Mouse (Mus musculus) MEL (cell line): ENCODE measurements around the gene Trpm3. TPM values are rescaled to one million over a fixed set of nuclear protein-coding genes. Genes with fewer than 3 reads are reported as not detected.

ENCODE experiments used
- DNase-seq: peaks from one replicate; pipeline ENCODE4 v3.0.0; 2011; ENCODE audit warnings: low read depth, low spot score
- H3K27ac ChIP-seq: 2 replicates; pipeline ENCODE4 v1.5.1; 2012; ENCODE audit warnings: low read depth, mild to moderate bottlenecking, control low read depth, low read length, moderate library complexity; ENCODE audit not compliant: control insufficient read depth
- H3K27me3 ChIP-seq, 2 experiments: fragments of 150-350 bp in 1 of 2; sonication (generic) in 1 of 2; 2 replicates each; pipeline ENCODE4 v1.6.1; 2012; ENCODE audit warnings: low read length in 2 of 2, mild to moderate bottlenecking in 2 of 2, improper control_type of control experiment in 1 of 2, moderate library complexity in 1 of 2; ENCODE audit not compliant: insufficient read depth in 2 of 2, control insufficient read depth in 1 of 2
- H3K36me3 ChIP-seq, 2 experiments: 2 replicates each; pipeline ENCODE4 v1.6.1; 2012 to 2014; ENCODE audit warnings: low read length in 2 of 2, improper control_type of control experiment in 1 of 2, inconsistent platforms in 1 of 2, mild to moderate bottlenecking in 1 of 2; ENCODE audit not compliant: insufficient read depth in 2 of 2, control insufficient read depth in 1 of 2
- H3K4me1 ChIP-seq, 2 experiments: fragments of 150-350 bp in 1 of 2; sonication (generic) in 1 of 2; 2 replicates each; pipeline ENCODE4 v1.6.1; 2012; ENCODE audit warnings: low read length in 2 of 2, improper control_type of control experiment in 1 of 2, mild to moderate bottlenecking in 1 of 2; ENCODE audit not compliant: insufficient read depth in 2 of 2, control insufficient read depth in 1 of 2
- H3K4me3 ChIP-seq, 2 experiments: fragments of 150-350 bp in 1 of 2; sonication (generic) in 1 of 2; 2 replicates each; pipeline ENCODE4 v1.5.1; 2012; ENCODE audit warnings: low read depth in 2 of 2, low read length in 2 of 2, mild to moderate bottlenecking in 2 of 2, moderate library complexity in 2 of 2, control low read depth in 1 of 2, improper control_type of control experiment in 1 of 2; ENCODE audit not compliant: control insufficient read depth in 1 of 2, insufficient read depth in 1 of 2
- H3K79me2 ChIP-seq: 2 replicates; pipeline ENCODE4 v1.6.1; 2012; ENCODE audit warnings: mild to moderate bottlenecking, low read length, moderate library complexity; ENCODE audit not compliant: control insufficient read depth, poor library complexity, insufficient read depth
- H3K9ac ChIP-seq: 2 replicates; pipeline ENCODE4 v1.6.1; 2012; ENCODE audit warnings: low read depth, mild to moderate bottlenecking, control low read depth, low read length, moderate library complexity; ENCODE audit not compliant: control insufficient read depth, poor library complexity, severe bottlenecking
- H3K9me3 ChIP-seq: fragments of 150-350 bp; sonication (generic); replicated peaks from 2 replicates; pipeline ENCODE4 v1.6.1; 2012; ENCODE audit warnings: mild to moderate bottlenecking, low read length, improper control_type of control experiment, moderate library complexity; ENCODE audit not compliant: insufficient read depth
- BHLHE40 ChIP-seq: IDR thresholded peaks from 2 replicates; pipeline ENCODE4 v1.6.1; 2012; ENCODE audit warnings: low read depth, mild to moderate bottlenecking, inconsistent platforms, low read length, improper control_type of control experiment, borderline replicate concordance
- CTCF ChIP-seq, 3 experiments: IDR thresholded peaks in 2 of 3; conservative IDR thresholded peaks in 1 of 3; 2 replicates each; pipeline ENCODE4 v1.5.1; 2011 to 2012; ENCODE audit warnings: low read length in 3 of 3, low read depth in 2 of 3, mild to moderate bottlenecking in 2 of 3, improper control_type of control experiment in 1 of 3, inconsistent platforms in 1 of 3, mixed read lengths in 1 of 3, moderate library complexity in 1 of 3; ENCODE audit not compliant: control insufficient read depth in 1 of 3, insufficient read depth in 1 of 3, poor library complexity in 1 of 3, severe bottlenecking in 1 of 3
- E2F4 ChIP-seq: IDR thresholded peaks from 2 replicates; pipeline ENCODE4 v1.6.1; 2011; ENCODE audit warnings: low read depth, low read length, improper control_type of control experiment, borderline replicate concordance
- EP300 ChIP-seq, 2 experiments: IDR thresholded peaks; 2 replicates each; pipeline ENCODE4 v1.6.1; 2011; ENCODE audit warnings: improper control_type of control experiment in 2 of 2, low read length in 2 of 2, low read depth in 1 of 2, mild to moderate bottlenecking in 1 of 2
- HCFC1 ChIP-seq: IDR thresholded peaks from 2 replicates; pipeline ENCODE4 v1.6.1; 2012; ENCODE audit warnings: low read depth, mild to moderate bottlenecking, inconsistent platforms, low read length, improper control_type of control experiment, moderate library complexity
- MAZ ChIP-seq: IDR thresholded peaks from 2 replicates; pipeline ENCODE4 v1.6.1; 2012; ENCODE audit warnings: low read depth, mild to moderate bottlenecking, inconsistent platforms, low read length, improper control_type of control experiment
- NELFE ChIP-seq: IDR thresholded peaks from 2 replicates; pipeline ENCODE4 v1.6.1; 2011; ENCODE audit warnings: low read depth, low read length, improper control_type of control experiment
- POLR2A ChIP-seq, 2 experiments: IDR thresholded peaks; 2 replicates each; pipeline ENCODE4 v1.6.1; 2011 to 2012; ENCODE audit warnings: low read length in 2 of 2, mild to moderate bottlenecking in 2 of 2, control low read depth in 1 of 2, improper control_type of control experiment in 1 of 2, low read depth in 1 of 2, moderate library complexity in 1 of 2; ENCODE audit not compliant: control insufficient read depth in 1 of 2, insufficient read depth in 1 of 2, poor library complexity in 1 of 2
- POLR2AphosphoS2 ChIP-seq: IDR thresholded peaks from 2 replicates; pipeline ENCODE4 v1.6.1; 2011; ENCODE audit warnings: low read length, improper control_type of control experiment
- POLR2AphosphoS5 ChIP-seq: IDR thresholded peaks from 2 replicates; pipeline ENCODE4 v1.6.1; 2012; ENCODE audit warnings: low read depth, borderline replicate concordance, mild to moderate bottlenecking, inconsistent platforms, low read length, moderate library complexity, mixed read lengths
- RCOR1 ChIP-seq: IDR thresholded peaks from 2 replicates; pipeline ENCODE4 v1.6.1; 2012; ENCODE audit warnings: low read depth, mild to moderate bottlenecking, inconsistent platforms, low read length, improper control_type of control experiment
- TAL1 ChIP-seq: IDR thresholded peaks from 2 replicates; pipeline ENCODE4 v1.6.1; 2012; ENCODE audit warnings: mild to moderate bottlenecking, inconsistent platforms, low read length, moderate library complexity, mixed read lengths
- ZKSCAN1 ChIP-seq: IDR thresholded peaks from 2 replicates; pipeline ENCODE4 v1.6.1; 2012; ENCODE audit warnings: low read depth, mild to moderate bottlenecking, inconsistent platforms, low read length, improper control_type of control experiment, moderate library complexity
- ZMIZ1 ChIP-seq: IDR thresholded peaks from 2 replicates; pipeline ENCODE4 v1.6.1; 2012; ENCODE audit warnings: low read depth, mild to moderate bottlenecking, inconsistent platforms, low read length, improper control_type of control experiment, moderate library complexity
- ZNF384 ChIP-seq: IDR thresholded peaks from 2 replicates; pipeline ENCODE4 v1.6.1; 2012; ENCODE audit warnings: low read depth, mild to moderate bottlenecking, inconsistent platforms, low read length, improper control_type of control experiment
- polyA plus RNA-seq, 2 experiments: library from polyadenylated mRNA; stranded (reverse) in 1 of 2; unstranded in 1 of 2; fragments of >175 nt in 1 of 2; fragments of >200 nt in 1 of 2; gene quantifications; 2 replicates each; pipeline versions ENCODE4 v1.2.1 to v1.2.4; 2012; ENCODE audit warnings: low replicate concordance in 2 of 2, low read depth in 1 of 2; ENCODE audit not compliant: insufficient read length in 2 of 2, insufficient read depth in 1 of 2, missing spikeins in 1 of 2
- total RNA-seq: library from RNA; depleted of rRNA; stranded (reverse); fragments of 300-350 nt; gene quantifications from 2 replicates; pipeline ENCODE4 v1.2.3, GENCODE M21; 2012

The Trpm3 gene
- total and polyA plus RNA-seq, 3 experiments: not detected

- Histone ChIP-seq H3K27ac (no peak overlapping the region), H3K36me3 (no peaks in the 10 kb centered on the region), H3K79me2 (no peaks in the 10 kb centered on the region), H3K4me1 (no peaks in the 10 kb centered on the region), H3K27me3 (no peaks in the 10 kb centered on the region), H3K9ac (no peak overlapping the region), H3K4me3 (no peak overlapping the region), H3K9me3 (no peaks in the 10 kb centered on the region)
- no peak for DNase-seq
- TF ChIP-seq E2F4 (no peak), CTCF (IDR thresholded peaks at IDR 0.05 in 2 of 3, conservative IDR thresholded peaks at IDR 0.05 in 1 of 3; ENCODE audit: control insufficient read depth in 1 of 3, insufficient read depth in 1 of 3, low read depth in 2 of 3, low read length in 3 of 3, poor library complexity in 1 of 3, severe bottlenecking in 1 of 3) (no peak), ZNF384 (no peak), EP300 (IDR thresholded peaks at IDR 0.05; ENCODE audit: low read depth in 1 of 2, low read length in 2 of 2) (no peak), POLR2AphosphoS2 (no peak), POLR2AphosphoS5 (no peak), BHLHE40 (no peak), ZKSCAN1 (no peak), TAL1 (no peak), MAZ (no peak), POLR2A (IDR thresholded peaks at IDR 0.05; ENCODE audit: control insufficient read depth in 1 of 2, insufficient read depth in 1 of 2, low read depth in 1 of 2, low read length in 2 of 2, poor library complexity in 1 of 2) (no peak)
These were observed 615.2 kb downstream of the Trpm3 start for GRCm38 (mm10) chr19:22754071-22754470.

GRCm38 (mm10) chr19:22754498-22754897 is 615.7 kb downstream of the Trpm3 start:
- no peak overlapping the region for H3K9ac ChIP-seq
- no peaks in the 10 kb centered on the region for H3K9me3 ChIP-seq
- no peak overlapping the region for H3K4me3 ChIP-seq
- no peaks in the 10 kb centered on the region for H3K4me1 ChIP-seq
- no peaks in the 10 kb centered on the region for H3K79me2 ChIP-seq
- H3K27me3 ChIP-seq: no peaks in the 10 kb centered on the region
- H3K36me3 ChIP-seq: no peaks in the 10 kb centered on the region
- no peak for DNase-seq
- H3K27ac ChIP-seq: no peak overlapping the region
- no peak for TF ChIP-seq RCOR1
- TF ChIP-seq ZMIZ1: no peak
- TF ChIP-seq TAL1: no peak
- TF ChIP-seq NELFE: no peak
- TF ChIP-seq HCFC1: no peak

GRCm38 (mm10) chr19:22758496-22758895 is 619.6 kb downstream of the Trpm3 start:
- DNase-seq: no peak
- Histone ChIP-seq H3K36me3 (no peaks in the 10 kb centered on the region), H3K9me3 (no peaks in the 10 kb centered on the region), H3K4me1 (no peaks in the 10 kb centered on the region), H3K4me3 (no peak overlapping the region), H3K79me2 (no peaks in the 10 kb centered on the region), H3K27ac (no peak overlapping the region), H3K9ac (no peak overlapping the region), H3K27me3 (no peaks in the 10 kb centered on the region)
- no peak for TF ChIP-seq POLR2AphosphoS5
- TF ChIP-seq, all 39 proteins: peak for 0
